Mouse (Mus musculus) neutrophil, adult 5-6 weeks (primary cell): Measurements from ENCODE around the gene Gabrg3. TPM values are rescaled to one million over a fixed set of nuclear protein-coding genes. Genes with fewer than 3 reads are reported as not detected.
"Not testable (repeated sequence)": the region's sequence is repeated elsewhere in the genome, so short reads cannot be mapped to it uniquely, and the experiment has no call there.

Experiments
- ATAC-seq: fragments of 151-379, 151-347 bp; 2 replicates; pipeline ENCODE4 v1.8.0; 2017; ENCODE audit warnings: mild to moderate bottlenecking, moderate TSS enrichment; ENCODE audit not compliant: insufficient number of reproducible peaks, poor library complexity, low FRiP score, severe bottlenecking; ENCODE audit errors: extremely low read depth
- total RNA-seq: library from RNA; stranded (forward); fragments of 200-1000 nt; gene quantifications from 2 replicates; pipeline ENCODE4 v1.2.3, GENCODE M21; 2017

Gabrg3 gene
- total RNA-seq, 1 experiment from 2014 or later = 0.58 TPM

GRCm38 (mm10) chr7:57324473-57324872 lies 62.5 kb downstream of the Gabrg3 start:
- no peak for ATAC-seq

DNA sequence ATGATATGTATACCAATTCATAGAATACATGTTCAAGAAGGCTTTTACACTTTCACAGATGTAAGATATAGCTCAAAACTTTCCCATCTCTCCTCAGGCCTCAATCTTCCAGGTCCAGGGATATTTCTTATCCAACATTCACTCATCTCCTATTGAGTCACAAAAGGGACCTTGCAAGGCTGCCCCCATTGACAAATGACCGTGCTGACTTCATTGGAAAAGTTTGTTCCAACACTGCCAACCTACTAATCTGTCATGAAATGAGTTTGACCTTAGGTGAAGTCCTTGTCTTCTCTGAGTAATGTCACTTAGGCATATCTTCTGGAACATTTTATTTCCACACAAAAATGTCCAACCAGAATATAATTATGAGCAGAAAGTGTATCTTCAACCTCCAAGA lies 64.9 kb downstream of the Gabrg3 start:
- ATAC-seq = no peak

DNA sequence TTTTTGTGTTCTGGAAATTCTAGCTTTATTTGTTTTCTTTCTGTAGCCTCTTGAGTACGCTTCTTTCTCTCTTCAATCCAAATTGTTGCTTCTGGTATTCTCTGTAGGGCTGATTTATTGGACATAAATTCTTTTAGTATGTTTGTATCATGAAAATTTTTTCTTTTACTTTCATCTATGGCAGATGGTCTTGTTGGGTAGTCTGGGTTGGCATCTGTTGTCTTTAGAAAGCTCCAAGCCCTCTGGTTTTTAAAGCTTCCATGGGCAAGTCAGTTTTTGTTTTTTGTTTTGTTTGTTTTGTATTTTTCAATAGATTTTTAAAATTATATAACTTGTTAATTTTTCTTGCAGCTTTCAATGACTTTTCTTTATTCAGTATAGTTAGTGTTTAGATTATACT lies 72.0 kb downstream of the Gabrg3 start:
- ATAC-seq = no peak

GRCm38 (mm10) chr7:57312018-57312417 lies 75.0 kb downstream of the Gabrg3 start:
- ATAC-seq = no peak

DNA sequence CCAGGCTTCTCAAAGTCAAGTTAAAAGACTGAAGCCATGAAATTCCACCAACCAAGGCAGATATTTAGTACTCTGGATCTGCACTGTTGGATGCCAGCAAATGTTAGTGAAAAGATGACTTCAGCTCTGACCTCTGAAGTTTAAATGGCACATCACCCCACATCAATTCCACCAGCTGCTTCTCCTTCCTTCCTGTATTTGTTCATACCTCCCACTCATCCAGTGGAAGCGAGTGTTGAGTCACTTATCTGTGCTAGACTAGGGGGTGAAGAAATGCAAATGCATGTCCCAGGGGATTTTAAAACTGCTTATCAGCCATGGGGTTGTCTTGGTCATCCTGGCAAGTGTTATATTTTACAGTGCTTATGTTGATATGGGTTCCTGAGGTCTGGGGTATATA lies 79.7 kb downstream of the Gabrg3 start:
- no peak for ATAC-seq

- ATAC-seq = no peak
Measured at GRCm38 (mm10) chr7:57296639-57297038, 90.3 kb downstream of the Gabrg3 start.

DNA sequence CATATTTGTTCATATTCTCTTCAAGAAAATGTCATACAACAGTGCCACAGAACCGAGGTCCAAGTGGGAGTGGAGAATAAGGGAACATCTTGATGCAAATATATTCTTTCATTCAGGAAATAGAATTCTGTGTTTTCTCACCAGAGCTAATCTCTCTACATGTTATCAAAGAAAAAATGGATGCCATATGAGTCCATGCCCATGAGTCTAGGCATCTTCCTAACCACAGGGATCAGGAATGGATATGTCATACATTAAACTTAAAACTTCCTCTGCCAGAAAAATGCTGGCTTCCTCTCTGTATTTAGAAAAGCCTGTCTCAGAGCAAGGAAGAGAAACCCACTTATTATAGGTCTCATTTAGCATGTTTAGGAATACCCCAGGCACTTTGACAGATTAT lies 92.9 kb downstream of the Gabrg3 start:
- no peak for ATAC-seq

DNA sequence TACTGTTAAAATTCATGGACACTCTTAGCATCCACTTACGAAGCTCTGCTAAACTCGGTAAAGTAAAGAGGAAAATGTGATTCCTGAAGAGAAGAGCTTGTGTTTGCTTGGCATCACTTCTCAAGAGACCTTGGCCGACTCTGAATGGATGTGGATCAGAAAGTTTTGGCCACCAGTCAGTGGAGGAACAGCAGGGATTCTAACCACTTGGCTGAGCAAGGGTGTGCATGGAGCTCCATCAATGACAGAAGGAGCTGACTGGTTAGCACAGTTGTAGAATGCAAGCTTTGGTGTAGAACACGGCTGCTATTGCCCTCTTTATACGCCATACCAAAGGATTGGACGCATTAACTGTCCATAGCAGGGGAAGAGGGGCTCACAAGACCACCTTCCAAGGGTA lies 93.4 kb downstream of the Gabrg3 start:
- no peak for ATAC-seq

- ATAC-seq = no peak
Measured at GRCm38 (mm10) chr7:57283186-57283585, 103.8 kb downstream of the Gabrg3 start.

GRCm38 (mm10) chr7:57278841-57279240 lies 108.1 kb downstream of the Gabrg3 start:
- no peak for ATAC-seq

GRCm38 (mm10) chr7:57260201-57260600 lies 126.8 kb downstream of the Gabrg3 start:
- no peak for ATAC-seq

DNA sequence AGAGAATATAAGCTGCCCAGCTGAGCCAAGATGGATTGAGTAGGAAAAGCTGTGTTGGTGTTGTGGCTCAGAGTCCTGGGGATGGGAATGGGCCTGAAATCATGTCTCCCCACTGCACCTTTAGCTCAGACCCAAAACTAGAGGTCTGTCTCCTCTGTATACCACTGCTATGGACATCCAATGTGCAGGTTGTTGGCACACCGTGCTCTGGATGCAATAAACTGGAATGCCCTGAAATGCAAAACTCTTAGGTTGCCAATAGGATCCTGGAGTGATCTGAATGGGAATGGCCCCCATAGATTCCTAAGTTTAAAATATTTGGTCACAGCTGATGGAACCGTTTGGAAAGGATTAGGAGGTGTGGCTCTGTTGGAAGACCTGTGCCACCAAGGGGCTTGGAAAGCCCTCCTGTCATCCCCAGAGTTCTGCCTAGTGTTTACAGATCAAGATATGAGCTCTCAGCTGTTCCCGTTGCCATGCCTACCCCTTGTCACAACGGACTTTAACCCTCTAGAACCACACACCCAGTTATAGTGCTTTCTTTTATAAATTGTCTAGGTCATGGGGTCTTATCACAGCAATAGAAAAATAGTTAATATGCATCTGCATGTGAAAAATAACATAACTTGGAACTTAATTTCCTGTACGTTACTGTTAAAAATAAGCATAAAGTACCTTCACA lies 128.0 kb downstream of the Gabrg3 start:
- ATAC-seq = no peak

DNA sequence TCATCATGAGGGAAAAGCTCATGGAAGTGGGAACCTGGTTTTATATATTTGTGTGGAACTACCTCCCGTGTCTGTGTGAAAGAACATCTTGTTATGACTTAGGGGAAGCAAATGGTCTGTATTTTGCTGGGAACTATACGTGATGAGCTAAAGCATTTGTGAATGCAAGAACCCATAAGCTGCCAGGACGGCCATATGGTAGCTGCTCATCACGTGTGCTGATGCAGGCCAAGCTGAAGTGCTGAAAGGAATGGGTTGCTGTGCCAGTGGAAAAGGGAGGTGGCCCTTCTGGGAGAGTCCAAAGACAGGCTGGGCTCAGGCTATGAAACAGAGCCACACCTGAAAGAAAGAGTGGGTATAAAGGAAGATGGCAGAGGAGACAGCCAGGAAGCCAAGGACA lies 143.0 kb downstream of the Gabrg3 start:
- no peak for ATAC-seq

- ATAC-seq = no peak
Measured at GRCm38 (mm10) chr7:57214119-57214518, 172.9 kb downstream of the Gabrg3 start.

DNA sequence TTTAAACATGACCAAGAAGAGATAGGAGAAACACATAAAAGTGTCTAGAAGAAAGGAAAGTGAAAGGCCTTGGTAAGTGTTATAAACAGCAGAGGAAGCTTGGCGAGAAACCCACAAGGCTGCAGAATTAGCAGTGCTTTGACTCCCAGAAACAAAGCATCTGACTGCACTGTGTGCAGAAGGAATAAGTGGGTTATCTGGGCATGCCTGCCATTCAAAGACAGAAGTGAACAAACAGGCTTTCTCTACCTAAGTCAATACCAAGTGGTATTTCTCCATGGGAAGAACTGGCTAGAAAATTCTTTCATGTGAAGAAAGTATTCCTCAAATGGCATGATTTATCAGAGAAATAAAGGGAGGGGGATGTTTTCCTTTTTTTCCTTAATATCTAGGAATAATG lies 201.0 kb downstream of the Gabrg3 start:
- ATAC-seq = no peak

- ATAC-seq = not testable (repeated sequence)
Measured at GRCm38 (mm10) chr7:57175891-57176545, 211.0 kb downstream of the Gabrg3 start.

DNA sequence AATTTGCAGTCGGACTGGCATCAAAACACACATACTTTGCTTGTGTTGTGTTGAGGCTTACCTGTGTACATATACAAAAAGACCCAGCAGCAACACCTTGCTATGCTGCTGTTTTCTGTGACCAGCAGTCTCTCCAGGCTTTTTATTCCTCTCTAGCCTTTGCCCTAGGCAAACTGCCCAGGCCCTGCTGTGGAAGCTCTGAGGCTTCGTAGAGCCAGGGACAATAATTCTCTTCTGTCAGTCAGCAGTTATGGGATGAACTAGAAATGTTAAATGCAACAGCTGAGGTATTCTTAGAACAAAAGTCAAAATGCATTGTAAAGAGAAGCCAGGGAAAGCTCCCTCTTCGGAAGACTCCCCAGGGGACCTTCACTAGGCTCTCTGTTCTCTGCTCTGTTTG lies 220.1 kb downstream of the Gabrg3 start:
- ATAC-seq = no peak

DNA sequence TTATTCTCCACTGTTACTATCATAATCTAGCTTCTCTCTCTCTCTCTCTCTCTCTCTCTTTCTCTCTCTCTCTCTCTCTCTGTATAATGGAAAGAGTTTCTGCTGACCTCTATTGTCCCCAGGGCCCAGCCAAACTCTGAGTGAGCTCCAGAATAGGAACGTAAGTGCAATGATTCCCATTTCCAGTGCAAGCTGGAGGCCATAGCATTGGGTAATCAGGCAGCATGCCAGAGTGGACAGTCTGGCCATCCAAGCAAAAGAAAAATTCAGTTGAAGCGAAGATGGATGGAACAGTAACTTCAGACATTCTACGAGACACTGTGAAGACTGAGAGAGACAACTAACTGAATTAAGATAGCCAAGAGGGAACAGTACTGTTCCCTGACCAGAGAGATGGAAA lies 228.8 kb downstream of the Gabrg3 start:
- no peak for ATAC-seq

DNA sequence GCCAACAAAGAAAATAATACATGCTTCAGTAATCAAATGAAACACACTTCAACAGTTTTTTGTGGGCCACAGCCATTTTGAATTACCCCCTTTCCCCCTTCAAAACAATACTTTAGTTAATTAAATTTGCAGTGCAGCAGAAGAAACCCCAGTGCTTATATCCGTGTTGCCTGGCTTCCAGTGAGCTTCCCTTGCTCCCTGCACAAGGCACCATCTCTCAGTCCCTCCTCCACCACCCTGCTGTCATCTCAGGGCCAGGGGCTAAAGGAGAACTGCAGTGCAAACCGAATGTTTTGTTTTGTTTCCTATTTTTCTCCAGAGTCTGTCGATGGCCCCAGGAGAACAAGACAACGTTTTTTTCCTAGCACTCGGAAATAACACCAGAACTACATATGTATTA lies 233.2 kb downstream of the Gabrg3 start:
- no peak for ATAC-seq

- no peak for ATAC-seq
Measured at GRCm38 (mm10) chr7:57150768-57151167, 236.2 kb downstream of the Gabrg3 start.
